Comparison of ENCODE assay signal across 9 mouse cellular contexts in the genomic region with DNA sequence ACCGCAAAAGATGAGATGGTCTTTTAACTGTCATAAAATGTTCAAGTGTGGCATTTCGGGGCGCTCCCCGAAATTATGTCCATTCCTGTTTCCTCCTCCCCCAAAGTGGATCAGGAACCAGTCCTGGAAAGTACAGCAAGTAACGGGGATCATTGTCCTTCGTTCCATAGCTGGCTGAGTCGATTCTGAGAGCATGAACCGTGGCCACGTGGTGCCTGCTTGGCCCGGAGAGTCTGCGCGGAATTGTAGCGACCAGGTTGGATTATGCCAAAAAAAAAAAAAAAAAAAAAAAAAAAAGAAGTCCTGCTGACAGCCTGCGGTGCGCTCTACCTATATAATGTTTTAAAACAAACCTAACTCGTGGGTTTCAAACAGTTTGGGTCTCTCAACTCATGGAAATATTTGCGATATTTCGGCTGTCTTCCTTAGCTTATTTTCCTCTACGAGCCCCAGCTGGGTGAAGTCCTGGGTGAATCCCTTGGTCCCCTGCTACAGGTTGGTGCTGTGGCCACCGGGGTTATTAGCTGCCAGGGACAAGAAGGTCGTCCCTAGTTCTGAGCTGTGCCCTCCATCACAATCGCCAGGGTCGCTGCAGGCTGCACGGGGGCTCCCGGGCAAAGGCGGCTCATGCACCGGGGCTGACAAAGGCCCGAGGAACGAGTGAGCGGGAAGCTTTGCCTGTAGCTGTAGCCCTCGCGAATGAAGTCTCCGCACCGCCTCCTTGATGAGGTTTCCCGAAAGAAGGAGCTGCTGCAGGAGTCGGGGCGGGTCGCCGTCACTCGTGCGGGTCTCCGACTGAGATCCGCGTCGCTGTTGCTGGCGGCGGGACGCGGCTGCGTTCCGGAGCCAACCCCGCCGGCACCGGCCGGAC. TPM values are rescaled to one million over a fixed set of nuclear protein-coding genes. Genes with fewer than 3 reads are reported as not detected.
DNase-seq lines count a peak whose midpoint lies in the region; ATAC-seq and TF ChIP-seq lines count a peak whose summit lies in the region.
"Had no signal": no experiment of that assay in that cellular context is flagged by ENCODE, and none has a peak within 500 bp of the region (broad histone marks: within the 10 kb centered on the region; RNA-seq: fewer than 3 reads in every experiment).

No protein-coding gene starts in this region.

- no peaks in the 10 kb centered on the region for H3K27me3 ChIP-seq in forebrain, embryonic 11.5 days (ENCODE audit: control insufficient read depth, insufficient read depth, low read length)
- H3K27me3 ChIP-seq in hindbrain, embryonic 12.5 days: no peaks in the 10 kb centered on the region
- H3K27me3 ChIP-seq in liver, embryonic 12.5 days (replicated peaks): peaks cover 22% of the 10 kb centered on the region

- H3K36me3 ChIP-seq in forebrain, embryonic 11.5 days (ENCODE audit: control insufficient read depth, insufficient read depth, low read length): no peaks in the 10 kb centered on the region
- no peaks in the 10 kb centered on the region for H3K36me3 ChIP-seq in hindbrain, embryonic 12.5 days
- no peaks in the 10 kb centered on the region for H3K36me3 ChIP-seq in liver, embryonic 12.5 days

- peak overlapping the region; percentile 46 for H3K4me3 ChIP-seq in left cerebral cortex, adult 2 months
- peak overlapping the region; percentile 64 for H3K4me3 ChIP-seq in forebrain, embryonic 11.5 days (ENCODE audit: low read depth, low read length)
- H3K4me3 ChIP-seq in hindbrain, embryonic 12.5 days: peak overlapping the region; percentile 68
- H3K4me3 ChIP-seq in liver, embryonic 12.5 days: peak overlapping the region; percentile 53

- 27% methylated on average over 51 of the region's 55 CpGs for WGBS in forebrain, embryonic 11.5 days
- 24% methylated on average over 55 of the region's 55 CpGs for WGBS in hindbrain, embryonic 12.5 days
- 26% methylated on average over 55 of the region's 55 CpGs for WGBS in liver, embryonic 12.5 days (ENCODE audit: insufficient replicate concordance)

- H3K9me3 ChIP-seq in forebrain, embryonic 11.5 days (ENCODE audit: control insufficient read depth, low read length): no peaks in the 10 kb centered on the region
- H3K9me3 ChIP-seq in hindbrain, embryonic 12.5 days (replicated peaks): peaks cover 23% of the 10 kb centered on the region
- no peaks in the 10 kb centered on the region for H3K9me3 ChIP-seq in liver, embryonic 12.5 days (replicated peaks)

- peak overlapping the region; percentile 95 for H3K9ac ChIP-seq in forebrain, embryonic 11.5 days (ENCODE audit: low read length)
- peak overlapping the region; percentile 87 for H3K9ac ChIP-seq in hindbrain, embryonic 12.5 days
- peak overlapping the region; percentile 44; the same call in 1 of the 2 replicates for H3K9ac ChIP-seq in liver, embryonic 12.5 days

- intact Hi-C loops in left cerebral cortex, adult 2 months (cut with DNase I): no loop called here

- H3K4me2 ChIP-seq in forebrain, embryonic 11.5 days (ENCODE audit: low read depth, low read length, severe bottlenecking): peak overlapping the region; percentile 54
- H3K4me2 ChIP-seq in hindbrain, embryonic 12.5 days (replicated peaks): peak overlapping the region; percentile 57
- peak overlapping the region; percentile 68 for H3K4me2 ChIP-seq in liver, embryonic 12.5 days

- no peaks in the 10 kb centered on the region for H3K4me1 ChIP-seq in forebrain, embryonic 11.5 days (replicated peaks; ENCODE audit: control insufficient read depth, insufficient read depth, low read length)
- H3K4me1 ChIP-seq in hindbrain, embryonic 12.5 days: 0 out of 2 replicates have a peak, but pooled peaks cover 2% of the 10 kb centered on the region
- H3K4me1 ChIP-seq in liver, embryonic 12.5 days: no peaks in the 10 kb centered on the region

- no peak for TF ChIP-seq CTCF in left cerebral cortex, adult 2 months (IDR thresholded peaks at IDR 0.05)

- no peak overlapping the region for H3K27ac ChIP-seq in left cerebral cortex, adult 2 months
- peak overlapping the region; percentile 94 for H3K27ac ChIP-seq in forebrain, embryonic 11.5 days (ENCODE audit: low read depth, low read length)
- H3K27ac ChIP-seq in hindbrain, embryonic 12.5 days: peak overlapping the region; percentile 89
- peak overlapping the region; percentile 64 for H3K27ac ChIP-seq in liver, embryonic 12.5 days

- peak; percentile 6; the same call in 1 of the 2 replicates for ATAC-seq in forebrain, embryonic 11.5 days (replicated peaks; ENCODE audit: low FRiP score)
- ATAC-seq in hindbrain, embryonic 12.5 days (ENCODE audit: low FRiP score): peak; percentile 26; the same call in 1 of the 2 replicates
- ATAC-seq in liver, embryonic 12.5 days: no peak

- peak; percentile 7 to 13 for DNase-seq in left cerebral cortex, adult 2 months (ENCODE audit: extremely low spot score in 1 of 2, low spot score in 2 of 2)
- no peak for DNase-seq in left cerebral cortex, adult 8-10 months (ENCODE audit: low spot score in 2 of 2)
- peak; percentile 67 for DNase-seq in ZHBTc4 (ENCODE audit: low read depth, low spot score)
- DNase-seq in forebrain, embryonic 11.5 days (ENCODE audit: low spot score): peak; percentile 70
- DNase-seq in retina, postnatal 1 day: peak; percentile 45
- no peak for DNase-seq in layer of hippocampus, adult 11-12 months (ENCODE audit: low spot score)

RNA-seq across cellular contexts. Expression of a gene that starts 1.1 kb away (rescaled TPM):
- total RNA-seq in left cerebral cortex, adult 2 months (2021): under 1 TPM; 0.26 to 0.29 TPM
- total RNA-seq in left cerebral cortex, adult 8-10 months (2022): under 1 TPM in 3 of 4 experiments, not detected in 1; 0.27 to 0.46 (median 0.37) TPM
- polyA plus RNA-seq in forebrain, embryonic 11.5 days (2014; fragmentation: Nextera tagmentation; extraction: Ambion mirVana): 105 and 108 TPM in 2 replicates
- 47.3 and 48.5 TPM in 2 replicates for polyA plus RNA-seq in hindbrain, embryonic 12.5 days (2016; fragmentation: Nextera tagmentation; extraction: Ambion mirVana)
- 6.2 TPM in 2 replicates for polyA plus RNA-seq in liver, embryonic 12.5 days (2016; fragmentation: Nextera tagmentation; extraction: Ambion mirVana)
- total RNA-seq: neutrophil, adult 5-6 weeks had no signal

RNA-seq across cellular contexts. Expression of a gene that starts 43.3 kb away (rescaled TPM):
- under 1 TPM; 0.48 to 0.75 TPM for total RNA-seq in left cerebral cortex, adult 2 months (2021)
- under 1 TPM; 0.36 to 0.98 (median 0.55) TPM for total RNA-seq in left cerebral cortex, adult 8-10 months (2022)
- polyA plus RNA-seq in forebrain, embryonic 11.5 days (2014; fragmentation: Nextera tagmentation; extraction: Ambion mirVana): 19.3 and 20.7 TPM in 2 replicates
- 19.1 and 21.0 TPM in 2 replicates for polyA plus RNA-seq in hindbrain, embryonic 12.5 days (2016; fragmentation: Nextera tagmentation; extraction: Ambion mirVana)
- polyA plus RNA-seq in liver, embryonic 12.5 days (2016; fragmentation: Nextera tagmentation; extraction: Ambion mirVana): 1.1 and 1.4 TPM in 2 replicates
- total RNA-seq: neutrophil, adult 5-6 weeks had no signal

Comparison
In these comparisons a context has a peak if more than half of its experiments do, and no peak if none do; other contexts are left out.
1. DNase-seq: peak in left cerebral cortex, adult 2 months (2 of 2), ZHBTc4 (single experiment), forebrain, embryonic 11.5 days (single experiment) and retina, postnatal 1 day (single experiment); none in left cerebral cortex, adult 8-10 months (0 of 2) and layer of hippocampus, adult 11-12 months (single experiment).
2. H3K9ac ChIP-seq: peak in every context shown above with its lines; median percentile 95 in forebrain, embryonic 11.5 days; 87 in hindbrain, embryonic 12.5 days; 44 in liver, embryonic 12.5 days.
3. Peak in every context shown above with its lines, with median percentiles within 50 percentile points of each other: H3K4me3 ChIP-seq and H3K4me2 ChIP-seq.